Mouse (Mus musculus) intestine, postnatal 0 days (tissue): ENCODE measurements around the gene Acer2. TPM values are rescaled to one million over a fixed set of nuclear protein-coding genes. Genes with fewer than 3 reads are reported as not detected.

ENCODE experiments used
- ATAC-seq: fragments of 200-750 bp; cut with Nextera tagmentation; 2 replicates; pipeline ENCODE4 v1.8.0; 2017; ENCODE audit warnings: mild to moderate bottlenecking, moderate TSS enrichment, moderate library complexity
- H3K27ac ChIP-seq: fragments of 300-500 bp; sonication (generic); 2 replicates; pipeline ENCODE4 v1.5.1; 2014; ENCODE audit warnings: mild to moderate bottlenecking, low read depth, low read length, moderate library complexity
- H3K27me3 ChIP-seq: fragments of 300-500 bp; sonication (generic); replicated peaks from 2 replicates; pipeline ENCODE4 v1.6.1; 2014; ENCODE audit warnings: low read length, mixed read lengths; ENCODE audit not compliant: control insufficient read depth, insufficient read depth
- H3K36me3 ChIP-seq: fragments of 300-500 bp; sonication (generic); 2 replicates; pipeline ENCODE4 v1.6.1; 2014; ENCODE audit warnings: mild to moderate bottlenecking, moderate library complexity; ENCODE audit not compliant: control insufficient read depth, insufficient read depth
- H3K4me1 ChIP-seq: fragments of 300-500 bp; sonication (generic); replicated peaks from 2 replicates; pipeline ENCODE4 v1.6.1; 2014; ENCODE audit warnings: antibody characterized with exemption, low read length, mixed read lengths; ENCODE audit not compliant: control insufficient read depth, insufficient read depth
- H3K4me2 ChIP-seq: fragments of 300-500 bp; sonication (generic); replicated peaks from 2 replicates; pipeline ENCODE4 v1.6.1; 2014; ENCODE audit warnings: low read depth, mild to moderate bottlenecking, moderate library complexity
- H3K4me3 ChIP-seq: fragments of 300-500 bp; sonication (generic); 2 replicates; pipeline ENCODE4 v1.5.1; 2014; ENCODE audit warnings: low read depth, low read length
- H3K9ac ChIP-seq: fragments of 300-500 bp; sonication (generic); 2 replicates; pipeline ENCODE4 v1.6.1; 2014; ENCODE audit warnings: mild to moderate bottlenecking, low read depth, low read length
- H3K9me3 ChIP-seq: fragments of 300-500 bp; sonication (generic); 2 replicates; pipeline ENCODE4 v1.6.1; 2016; ENCODE audit warnings: mixed run types; ENCODE audit not compliant: control insufficient read depth
- CTCF ChIP-seq: sonication (generic); IDR thresholded peaks from 2 replicates; pipeline ENCODE4 v1.5.1; 2016; ENCODE audit warnings: low read depth, mild to moderate bottlenecking, control low read depth, antibody characterized with exemption, moderate library complexity
- WGBS: fragments of 180-500 bp; shearing (Covaris S2); extraction: QIAGEN DNeasy Blood & Tissue Kit; methylation state at CpG from one replicate; pipeline ENCODE4 v1.1.7; 2014; 5-methylcytosine and 5-hydroxymethylcytosine counted together
- polyA plus RNA-seq: library from polyadenylated mRNA; unstranded; fragments of >200 nt; fragmentation: Nextera tagmentation; extraction: Ambion mirVana; gene quantifications from 2 replicates; pipeline ENCODE4 v1.2.1, GENCODE M21; 2015

Acer2 gene
- polyA plus RNA-seq, 1 experiment from 2014 or later = 9.7 TPM

- 71% methylated on average over 3 of the region's 3 CpGs for WGBS
- no peak overlapping the region for H3K4me3 ChIP-seq
- H3K27me3 ChIP-seq = no peaks in the 10 kb centered on the region
- H3K9me3 ChIP-seq = no peaks in the 10 kb centered on the region
- no peak overlapping the region for H3K4me2 ChIP-seq
- no peak overlapping the region for H3K27ac ChIP-seq
- H3K4me1 ChIP-seq = no peaks in the 10 kb centered on the region
- ATAC-seq = no peak
- no peak overlapping the region for H3K9ac ChIP-seq
- no peaks in the 10 kb centered on the region for H3K36me3 ChIP-seq
- no peak for TF ChIP-seq CTCF
Measured at GRCm38 (mm10) chr4:86923476-86924055, 49.4 kb downstream of the Acer2 start.

DNA sequence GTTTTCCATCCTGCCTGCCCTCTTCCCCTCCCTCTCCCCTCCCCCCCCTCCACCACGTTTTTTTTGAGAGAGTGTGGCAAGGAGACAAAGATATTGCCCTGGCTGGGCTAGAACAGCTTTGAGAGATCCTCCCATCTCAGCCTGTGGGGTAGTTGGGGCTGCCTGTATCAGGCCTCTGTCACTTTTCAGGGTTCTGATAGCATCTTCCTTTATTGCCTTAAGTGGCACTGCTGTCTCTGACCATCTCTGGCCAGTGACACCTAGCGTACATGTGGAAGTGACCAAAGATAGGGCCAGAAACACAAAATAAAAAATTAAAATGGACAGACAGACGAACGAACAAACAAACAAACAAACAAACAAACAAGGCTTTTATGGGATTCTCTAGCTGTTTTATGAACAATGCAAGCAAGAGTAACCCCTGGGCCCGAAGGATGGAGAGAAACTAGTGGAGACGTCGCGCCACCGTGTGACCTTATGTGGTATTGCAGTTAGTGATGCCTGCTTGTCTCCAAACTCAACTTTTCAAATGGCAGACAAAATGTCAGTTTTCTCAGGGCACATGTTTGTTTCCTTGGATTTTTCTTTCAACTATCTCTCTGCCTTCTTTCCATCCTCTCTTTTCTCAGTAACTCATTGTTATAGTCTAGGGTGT lies 50.7 kb downstream of the Acer2 start:
- Histone ChIP-seq H3K4me2 (no peak overlapping the region), H3K9ac (no peak overlapping the region), H3K36me3 (no peaks in the 10 kb centered on the region), H3K4me3 (no peak overlapping the region), H3K9me3 (no peaks in the 10 kb centered on the region), H3K27me3 (no peaks in the 10 kb centered on the region), H3K27ac (no peak overlapping the region), H3K4me1 (no peaks in the 10 kb centered on the region)
- 10% methylated on average over 9 of the region's 9 CpGs for WGBS
- no peak for ATAC-seq
- peak; percentile 93 for TF ChIP-seq CTCF

DNA sequence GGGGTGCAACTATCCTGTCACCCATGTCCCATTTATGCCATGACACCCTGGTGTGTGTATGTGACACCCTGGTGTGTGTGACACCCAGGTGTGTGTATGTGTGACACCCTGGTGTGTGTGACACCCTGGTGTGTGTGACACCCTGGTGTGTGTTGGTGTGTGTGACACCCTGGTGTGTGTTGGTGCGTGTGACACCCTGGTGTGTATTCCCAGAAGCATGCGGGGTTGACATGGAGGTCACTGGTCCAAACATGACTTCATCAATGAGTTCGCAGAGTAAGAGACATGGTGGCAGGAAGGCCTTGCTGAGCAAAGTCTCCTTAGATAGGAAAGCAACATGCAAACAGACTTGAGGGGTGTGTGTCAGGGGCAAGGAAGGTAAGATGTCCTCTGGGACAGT lies 52.8 kb downstream of the Acer2 start:
- H3K9me3 ChIP-seq = no peaks in the 10 kb centered on the region
- no peak for TF ChIP-seq CTCF
- no peak overlapping the region for H3K4me3 ChIP-seq
- no peak overlapping the region for H3K27ac ChIP-seq
- 79% methylated on average over 3 of the region's 3 CpGs for WGBS
- H3K36me3 ChIP-seq = no peaks in the 10 kb centered on the region
- H3K4me2 ChIP-seq = no peak overlapping the region
- no peaks in the 10 kb centered on the region for H3K27me3 ChIP-seq
- no peaks in the 10 kb centered on the region for H3K4me1 ChIP-seq
- no peak for ATAC-seq
- no peak overlapping the region for H3K9ac ChIP-seq

DNA sequence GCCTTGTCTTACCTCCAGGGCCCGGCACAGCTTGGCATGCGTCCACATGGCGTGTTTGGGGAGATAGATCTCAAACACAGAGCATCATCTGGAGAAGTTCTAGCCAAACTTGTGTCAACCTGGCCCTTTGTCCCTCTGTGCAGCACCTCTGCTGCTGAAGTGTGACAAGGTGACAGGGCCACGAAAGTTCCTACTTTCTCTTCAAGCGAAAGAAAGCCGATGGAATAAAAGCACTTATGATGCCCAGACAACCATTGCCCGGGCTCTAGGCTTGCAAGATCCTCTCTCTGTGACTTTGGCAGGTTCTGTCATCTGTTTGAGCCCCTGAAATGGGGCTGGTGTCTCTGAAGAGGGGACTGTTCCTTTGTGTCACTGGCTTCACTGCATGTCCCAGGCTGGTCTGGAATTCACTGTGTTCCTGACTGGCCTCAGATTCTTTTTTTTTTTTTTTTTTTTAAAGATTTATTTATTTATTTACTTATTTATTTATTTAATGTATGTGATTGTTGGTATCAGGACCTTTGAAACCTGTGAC lies 56.0 kb downstream of the Acer2 start:
- Histone ChIP-seq H3K27me3 (no peaks in the 10 kb centered on the region), H3K27ac (no peak overlapping the region), H3K9ac (no peak overlapping the region), H3K4me2 (peak overlapping the region; percentile 78), H3K4me1 (no peaks in the 10 kb centered on the region), H3K4me3 (peak overlapping the region; percentile 56), H3K9me3 (no peaks in the 10 kb centered on the region), H3K36me3 (no peaks in the 10 kb centered on the region)
- 83% methylated on average over 7 of the region's 7 CpGs for WGBS
- no peak for TF ChIP-seq CTCF
- ATAC-seq = peak; percentile 7; the same call in 1 of the 2 replicates

- peak overlapping the region; percentile 78 for H3K4me2 ChIP-seq
- peak; percentile 49 for TF ChIP-seq CTCF
- H3K9ac ChIP-seq = peak overlapping the region; percentile 45
- peak; percentile 85 for ATAC-seq
- 8% methylated on average over 33 of the region's 33 CpGs for WGBS
- H3K36me3 ChIP-seq = no peaks in the 10 kb centered on the region
- peak overlapping the region; percentile 56 for H3K4me3 ChIP-seq
- no peak overlapping the region for H3K27ac ChIP-seq
- no peaks in the 10 kb centered on the region for H3K9me3 ChIP-seq
- no peaks in the 10 kb centered on the region for H3K27me3 ChIP-seq
- H3K4me1 ChIP-seq = no peaks in the 10 kb centered on the region
Measured at GRCm38 (mm10) chr4:86930636-86931456, 56.6 kb downstream of the Acer2 start.

GRCm38 (mm10) chr4:86933026-86933425 lies 58.8 kb downstream of the Acer2 start:
- Histone ChIP-seq H3K4me3 (no peak overlapping the region), H3K9ac (no peak overlapping the region), H3K4me2 (no peak overlapping the region), H3K9me3 (no peaks in the 10 kb centered on the region), H3K36me3 (no peaks in the 10 kb centered on the region), H3K4me1 (no peaks in the 10 kb centered on the region), H3K27ac (no peak overlapping the region), H3K27me3 (no peaks in the 10 kb centered on the region)
- WGBS = 85% methylated on average over 6 of the region's 6 CpGs
- ATAC-seq = no peak
- peak; percentile 72 for TF ChIP-seq CTCF
